ENCODE assay signal across 24 mouse cellular contexts in the genomic region with DNA sequence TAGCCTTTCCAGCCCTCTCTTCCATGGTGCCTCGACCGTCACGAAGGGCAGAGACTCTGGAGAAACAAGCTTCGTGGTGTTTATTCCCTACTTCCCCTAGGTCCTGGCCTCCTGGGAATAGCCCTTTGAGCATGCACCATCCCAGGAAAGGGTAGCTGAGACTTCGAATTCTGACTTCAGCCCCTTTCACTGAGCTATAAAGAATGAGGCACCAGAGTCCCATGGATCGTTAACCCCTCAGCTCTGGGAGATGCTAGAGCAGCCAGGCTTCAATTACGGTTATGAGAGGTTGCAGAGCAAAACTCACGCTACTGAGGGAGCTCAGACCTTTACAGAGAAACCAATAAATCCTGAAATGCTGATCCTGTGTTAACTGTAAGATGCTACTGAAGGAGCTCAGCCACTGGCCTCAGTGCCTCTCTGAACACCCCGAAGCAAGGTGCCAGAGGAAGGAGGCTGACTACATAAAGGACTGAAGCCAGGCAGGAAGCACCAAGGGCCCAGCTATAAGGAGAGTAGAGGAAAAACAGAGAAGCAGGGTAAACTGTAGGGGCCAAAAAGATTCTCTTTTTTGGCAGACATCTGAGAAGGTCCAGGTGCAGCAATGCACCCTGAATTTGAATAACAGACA.
"Had no signal": no experiment of that assay in that cellular context is flagged by ENCODE, and none has a peak within 500 bp of the region (broad histone marks: within the 10 kb centered on the region; RNA-seq: fewer than 3 reads in every experiment).

No protein-coding gene starts in this region.

- H3K36me3 ChIP-seq: heart, embryonic 10.5 days; heart, embryonic 12.5 days; hindbrain, embryonic 10.5 days; hindbrain, embryonic 12.5 days; intestine, embryonic 15.5 days; liver, embryonic 13.5 days; liver, embryonic 15.5 days had no signal

- H3K9me3 ChIP-seq: heart, embryonic 10.5 days; heart, embryonic 12.5 days; hindbrain, embryonic 10.5 days; hindbrain, embryonic 12.5 days; intestine, embryonic 15.5 days; liver, embryonic 13.5 days; liver, embryonic 15.5 days had no signal

- H3K4me2 ChIP-seq: heart, embryonic 12.5 days; hindbrain, embryonic 12.5 days; hindbrain, embryonic 14.5 days; intestine, embryonic 15.5 days; liver, embryonic 11.5 days; liver, embryonic 13.5 days; liver, embryonic 15.5 days had no signal

- H3K4me1 ChIP-seq: heart, embryonic 12.5 days; liver, embryonic 13.5 days; liver, embryonic 15.5 days had no signal

- H3K9ac ChIP-seq: heart, embryonic 12.5 days; hindbrain, embryonic 12.5 days; hindbrain, embryonic 14.5 days; intestine, embryonic 15.5 days; liver, embryonic 13.5 days; liver, embryonic 15.5 days; liver, postnatal 0 days had no signal

- H3K27me3 ChIP-seq: heart, embryonic 12.5 days; hindbrain, embryonic 12.5 days; intestine, embryonic 15.5 days; liver, embryonic 13.5 days; liver, embryonic 15.5 days had no signal

- H3K4me3 ChIP-seq: gastrocnemius, adult 2 months; heart, embryonic 10.5 days; heart, embryonic 12.5 days; hindbrain, embryonic 10.5 days; hindbrain, embryonic 12.5 days; intestine, embryonic 15.5 days; layer of hippocampus, adult 2 months; left cerebral cortex, adult 2 months; liver, embryonic 13.5 days; liver, embryonic 15.5 days had no signal

- ATAC-seq: hindbrain, embryonic 16.5 days; inflammation-experienced regulatory T-cells, adult 6 months; intestine, embryonic 15.5 days; intestine, postnatal 0 days; liver, postnatal 0 days had no signal

- DNase-seq: gastrocnemius, adult 2 months; gastrocnemius, postnatal 10 days; gastrocnemius, postnatal 25 days; heart, postnatal 10 days; heart, postnatal 4 days; kidney, adult 2 months; kidney, postnatal 14 days; kidney, postnatal 36 days; liver; liver, embryonic 13.5 days; liver, postnatal 0 days had no signal

- H3K27ac ChIP-seq: gastrocnemius, adult 2 months; heart, embryonic 10.5 days; hindbrain, embryonic 10.5 days; hindbrain, embryonic 12.5 days; hindbrain, embryonic 14.5 days; intestine, embryonic 15.5 days; layer of hippocampus, adult 2 months; left cerebral cortex, adult 2 months; liver, embryonic 13.5 days; liver, embryonic 15.5 days had no signal
